Mouse (Mus musculus): Measurements from ENCODE around the gene Erfe.
A peak's percentile ranks its signal among the peaks of the same experiment; 100 is the strongest.

DNA sequence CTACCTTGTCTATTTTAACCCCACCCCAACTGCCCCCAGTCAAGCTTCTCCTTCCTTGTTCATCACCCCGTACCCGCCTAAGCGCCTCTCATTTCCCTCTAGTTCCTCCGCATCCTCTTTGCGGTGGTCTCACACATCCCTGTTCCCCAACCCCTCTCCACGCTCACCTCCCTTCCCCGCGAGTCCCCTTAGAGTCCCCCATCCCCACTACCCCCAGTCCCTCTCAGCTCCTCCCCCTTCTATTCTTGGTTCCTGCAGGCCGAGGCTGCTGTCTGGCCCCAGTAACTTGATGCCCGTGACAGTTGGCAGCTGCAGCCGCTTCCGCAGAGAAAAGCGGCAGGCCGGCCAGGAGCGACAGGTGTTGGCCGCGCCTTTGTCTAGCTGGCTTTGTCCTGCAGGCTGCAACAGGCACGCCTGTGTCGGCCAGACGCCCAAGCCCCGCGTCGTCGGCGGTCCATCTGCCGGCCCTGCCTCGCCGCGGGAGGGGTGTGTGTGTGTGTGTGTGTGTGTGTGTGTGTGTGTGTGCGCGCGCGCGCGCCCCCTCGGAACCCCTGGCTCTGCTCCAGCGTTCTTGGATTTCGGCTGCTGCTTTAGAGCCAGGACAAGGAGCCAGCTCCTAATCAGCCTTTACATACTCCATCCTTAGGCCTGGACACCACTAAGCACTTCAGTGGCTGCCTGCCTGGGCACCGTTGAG lies 47.8 kb downstream of the Erfe start, which contains the start of gene Hes6:
- TF ChIP-seq CTCF (IDR thresholded peaks at IDR 0.05; ENCODE audit: control insufficient read depth, insufficient read depth, low read length) (no peak), POLR2A (IDR thresholded peaks at IDR 0.05; ENCODE audit: borderline replicate concordance, control insufficient read depth, low read depth, low read length) (peak; percentile 69; the same call in 1 of the 2 replicates)

Data from bone marrow, adult 2 months (tissue).